Mouse (Mus musculus) heart, postnatal 0 days (tissue): Measurements from ENCODE around the gene Atl2.

ENCODE experiments used
- CTCF ChIP-seq: IDR thresholded peaks from 2 replicates; pipeline ENCODE4 v1.5.1; 2016; ENCODE audit warnings: antibody characterized with exemption, control low read depth, low read depth
- EP300 ChIP-seq: IDR thresholded peaks from 2 replicates; pipeline ENCODE4 v1.6.1; 2016; ENCODE audit warnings: antibody characterized with exemption, low read depth

DNA sequence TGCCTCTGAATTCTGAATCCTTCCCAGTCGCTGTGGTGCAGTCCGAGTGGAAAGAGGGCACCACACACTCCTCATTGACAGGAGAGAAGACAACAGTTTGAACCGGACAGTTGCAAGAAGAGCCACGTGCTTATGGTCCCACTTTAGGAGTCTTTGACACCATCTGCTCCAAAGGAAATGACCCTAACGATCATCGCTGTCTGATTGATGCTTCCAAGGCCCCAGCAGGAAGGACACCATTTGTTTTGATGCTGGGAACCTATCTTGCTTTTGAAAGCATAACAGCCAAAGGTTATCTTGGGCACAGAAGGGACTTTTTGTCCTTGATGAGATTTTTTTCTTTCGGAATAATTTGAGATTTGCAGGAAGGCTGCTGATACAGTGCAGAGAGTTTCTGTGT, 58.9 kb downstream of the Atl2 start:
- TF ChIP-seq CTCF (no peak), EP300 (no peak)
